Mouse (Mus musculus) spleen, adult 2 months (tissue): ENCODE results near the gene Nfyb. TPM values are rescaled to one million over a fixed set of nuclear protein-coding genes. Genes with fewer than 3 reads are reported as not detected.

Experiments
- DNase-seq, 2 experiments: peaks; one replicate each; pipeline versions ENCODE4 v3.0.0 to v3.0.0-alpha.2; 2012 to 2021; ENCODE audit warnings: low spot score in 2 of 2, low read depth in 1 of 2
- H3K27ac ChIP-seq: fragments of 200-500 bp; 2 replicates; pipeline ENCODE4 v1.5.1; 2012; ENCODE audit warnings: low read length, inconsistent platforms; ENCODE audit not compliant: insufficient read depth
- H3K27me3 ChIP-seq: fragments of 200-500 bp; 2 replicates; pipeline ENCODE4 v1.6.1; 2012; ENCODE audit warnings: mild to moderate bottlenecking, moderate library complexity, low read length, inconsistent platforms; ENCODE audit not compliant: control insufficient read depth, insufficient read depth
- H3K36me3 ChIP-seq: fragments of 200-500 bp; 2 replicates; pipeline ENCODE4 v1.6.1; 2012; ENCODE audit warnings: mild to moderate bottlenecking, low read length, inconsistent platforms; ENCODE audit not compliant: control insufficient read depth, insufficient read depth
- H3K4me1 ChIP-seq: fragments of 200-500 bp; 2 replicates; pipeline ENCODE4 v1.6.1; 2011; ENCODE audit warnings: inconsistent platforms; ENCODE audit not compliant: control insufficient read depth, insufficient read depth, insufficient read length
- H3K4me3 ChIP-seq: fragments of 200-500 bp; 2 replicates; pipeline ENCODE4 v1.5.1; 2011; ENCODE audit warnings: mild to moderate bottlenecking, inconsistent platforms; ENCODE audit not compliant: insufficient read depth, insufficient read length; ENCODE audit errors: extremely low read depth
- CTCF ChIP-seq: fragments of 200-500 bp; IDR thresholded peaks from 2 replicates; pipeline ENCODE4 v1.5.1; 2011; ENCODE audit warnings: mild to moderate bottlenecking, inconsistent platforms; ENCODE audit not compliant: insufficient read depth, insufficient read length, insufficient replicate concordance; ENCODE audit errors: extremely low read depth
- POLR2A ChIP-seq: fragments of 200-500 bp; IDR thresholded peaks from 2 replicates; pipeline ENCODE4 v1.6.1; 2011; ENCODE audit warnings: low read depth, low read length, inconsistent platforms
- WGBS: fragments of 180-500 bp; shearing (Covaris S2); methylation state at CpG from one replicate; pipeline ENCODE4 v1.1.7; 2018; 5-methylcytosine and 5-hydroxymethylcytosine counted together
- polyA plus RNA-seq: library from polyadenylated mRNA; depleted of rRNA; stranded (reverse); fragments of >200 nt; gene quantifications from 2 replicates; pipeline ENCODE4 v1.2.3, GENCODE M21; 2012

The Nfyb gene
- polyA plus RNA-seq, 1 experiment: 5.3 TPM

DNA sequence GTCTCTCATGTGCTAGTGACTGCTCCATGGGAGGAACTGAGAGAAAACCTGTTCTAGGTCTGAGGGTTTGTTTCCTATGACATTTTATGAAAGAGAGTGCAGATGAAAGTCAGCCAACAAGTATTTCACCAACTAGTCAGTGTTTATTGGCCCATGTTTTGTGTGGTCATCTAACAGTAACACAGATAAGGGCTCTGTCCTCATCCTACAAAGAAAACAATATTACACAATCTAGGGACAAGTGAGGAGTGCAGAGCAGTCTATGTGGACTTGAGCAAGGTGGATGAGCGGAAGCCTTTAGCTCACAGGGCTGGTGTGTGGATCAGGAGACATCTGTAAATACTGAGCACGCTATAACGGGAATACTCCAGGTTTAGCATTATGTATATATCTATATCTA lies 5.1 kb downstream of the Nfyb start:
- Histone ChIP-seq H3K36me3 (peaks cover 32% of the 10 kb centered on the region), H3K4me1 (peaks cover 6% of the 10 kb centered on the region), H3K27me3 (no peaks in the 10 kb centered on the region), H3K27ac (no peak overlapping the region), H3K4me3 (no peak overlapping the region)
- DNase-seq: no peak
- TF ChIP-seq POLR2A (no peak), CTCF (no peak)
- 94% methylated on average over 3 of the region's 3 CpGs for WGBS

DNA sequence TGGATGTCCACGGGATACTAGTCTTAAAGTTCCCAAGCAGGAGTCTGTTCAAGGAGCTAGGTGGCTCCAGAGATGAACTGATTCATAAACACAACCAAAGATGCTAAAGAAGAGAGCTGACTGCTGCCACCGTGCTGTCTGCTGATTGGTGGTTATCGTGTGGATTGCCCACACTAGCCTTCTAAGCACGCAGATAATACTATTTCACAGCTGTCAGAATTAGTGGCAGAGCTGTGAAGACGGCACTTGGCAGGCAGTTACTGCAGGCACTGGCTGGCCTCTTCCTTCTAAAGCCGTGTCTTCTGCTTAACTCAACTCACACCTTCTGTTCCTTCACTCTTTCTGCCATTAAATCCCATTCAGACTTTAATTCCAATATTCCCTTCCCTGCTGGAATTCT lies 5.6 kb downstream of the Nfyb start:
- no peak overlapping the region for H3K4me3 ChIP-seq
- no peaks in the 10 kb centered on the region for H3K27me3 ChIP-seq
- H3K4me1 ChIP-seq: peaks cover 6% of the 10 kb centered on the region
- WGBS: 90% methylated on average over 6 of the region's 6 CpGs
- peaks cover 34% of the 10 kb centered on the region for H3K36me3 ChIP-seq
- no peak for DNase-seq
- no peak for TF ChIP-seq POLR2A
- TF ChIP-seq CTCF: no peak
- H3K27ac ChIP-seq: no peak overlapping the region

DNA sequence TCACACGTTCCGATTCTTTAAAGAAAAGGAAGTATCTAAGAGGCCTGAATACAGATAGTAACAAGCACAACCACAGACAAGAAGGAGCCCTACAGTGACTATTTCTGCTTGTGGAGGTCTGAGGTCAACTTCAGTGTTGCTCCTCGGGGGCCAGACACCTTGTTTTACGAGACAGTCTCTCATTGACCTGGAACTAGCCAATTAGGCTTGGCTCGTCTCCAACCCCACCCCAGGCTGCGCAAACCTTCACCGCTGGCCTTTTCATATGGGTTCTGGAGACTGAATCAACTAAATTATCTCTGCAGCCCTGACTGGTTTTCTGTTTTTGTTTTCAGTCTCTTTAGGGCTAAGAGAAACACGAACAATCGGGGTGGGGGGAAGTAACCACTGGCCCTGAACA lies 6.6 kb downstream of the Nfyb start:
- no peak overlapping the region for H3K4me3 ChIP-seq
- H3K4me1 ChIP-seq: peaks cover 2% of the 10 kb centered on the region; the same call in 1 of the 2 replicates
- no peak for DNase-seq
- peaks cover 38% of the 10 kb centered on the region for H3K36me3 ChIP-seq
- no peak overlapping the region for H3K27ac ChIP-seq
- 74% methylated on average over 9 of the region's 9 CpGs for WGBS
- TF ChIP-seq POLR2A (no peak), CTCF (no peak)
- H3K27me3 ChIP-seq: no peaks in the 10 kb centered on the region

DNA sequence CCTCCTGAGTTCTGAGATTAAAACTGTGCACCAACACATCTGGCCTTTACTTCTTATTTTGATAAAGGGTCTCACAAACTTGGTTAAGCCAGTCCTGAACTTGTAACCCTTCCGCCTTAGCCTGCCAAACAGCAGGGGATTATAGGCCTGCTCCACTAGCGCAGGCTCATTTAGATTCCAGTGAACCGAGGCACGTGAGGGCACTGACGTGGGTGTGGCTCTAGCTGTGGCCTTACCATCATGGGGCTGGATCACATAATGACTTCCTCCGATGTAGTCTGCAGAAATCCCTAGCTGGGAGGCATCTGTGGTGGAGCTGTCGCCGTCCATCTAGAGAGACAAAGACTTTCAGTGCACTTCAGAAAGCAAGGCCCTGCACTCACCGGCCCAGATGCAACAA lies 7.5 kb downstream of the Nfyb start:
- Histone ChIP-seq H3K36me3 (peaks cover 46% of the 10 kb centered on the region), H3K4me3 (no peak overlapping the region), H3K27me3 (no peaks in the 10 kb centered on the region), H3K27ac (no peak overlapping the region), H3K4me1 (no peaks in the 10 kb centered on the region)
- WGBS: 97% methylated on average over 9 of the region's 9 CpGs
- TF ChIP-seq POLR2A (no peak), CTCF (no peak)
- DNase-seq: no peak

DNA sequence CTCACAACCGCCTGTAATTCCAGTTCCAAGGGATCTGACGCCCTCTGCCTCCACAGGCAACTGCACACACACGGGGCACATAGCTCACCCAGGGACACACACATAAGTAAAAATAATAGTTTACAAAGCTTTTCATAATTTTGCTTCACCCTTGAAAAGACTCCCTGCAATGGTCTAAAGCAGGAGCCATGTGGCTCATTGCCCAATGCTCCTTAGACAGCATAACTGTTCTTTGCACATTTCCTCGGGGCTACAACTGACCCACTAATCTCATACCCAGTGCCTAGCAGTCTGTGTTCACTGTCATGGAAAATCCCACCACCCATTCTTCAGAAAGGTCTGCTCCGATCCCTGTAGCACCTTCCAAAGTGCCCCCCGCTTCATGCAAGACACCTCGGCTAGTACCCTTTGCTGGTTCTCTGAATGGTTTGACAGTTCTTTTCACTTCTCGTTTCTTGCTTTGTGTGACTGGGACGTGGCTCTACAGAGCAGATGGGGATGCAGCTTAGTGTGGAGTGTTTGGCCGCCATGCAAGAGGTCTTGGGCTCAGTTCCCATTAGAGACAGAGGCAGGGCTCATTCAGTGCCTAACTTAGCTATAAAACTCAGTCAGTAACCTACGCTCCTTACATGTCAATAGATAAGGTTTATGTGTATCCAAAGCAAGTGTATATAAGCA lies 8.6 kb downstream of the Nfyb start:
- 88% methylated on average over 11 of the region's 11 CpGs for WGBS
- no peaks in the 10 kb centered on the region for H3K4me1 ChIP-seq
- TF ChIP-seq POLR2A (no peak), CTCF (no peak)
- H3K36me3 ChIP-seq: peaks cover 55% of the 10 kb centered on the region
- no peak for DNase-seq
- no peaks in the 10 kb centered on the region for H3K27me3 ChIP-seq
- no peak overlapping the region for H3K4me3 ChIP-seq
- H3K27ac ChIP-seq: no peak overlapping the region

DNA sequence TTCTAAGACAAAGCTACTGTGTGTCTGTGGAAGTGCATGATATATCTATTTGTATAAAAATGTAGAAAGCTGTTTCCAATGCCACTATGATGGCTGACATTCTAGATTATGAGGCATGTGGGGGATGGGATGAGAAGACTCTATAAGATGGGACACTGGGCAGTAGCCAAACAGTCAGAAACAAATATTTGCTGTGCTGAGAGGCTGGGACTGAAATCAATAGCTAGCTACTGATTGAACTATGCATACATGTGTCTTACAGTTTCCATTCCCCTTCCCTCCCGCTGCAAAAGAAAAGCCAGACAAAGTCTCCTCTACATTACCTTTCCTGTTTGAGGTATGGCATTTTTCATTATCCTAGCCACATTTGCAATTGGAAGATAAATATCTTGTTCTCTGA lies 9.3 kb downstream of the Nfyb start:
- no peaks in the 10 kb centered on the region for H3K27me3 ChIP-seq
- 95% methylated on average over 1 of the region's 1 CpGs for WGBS
- DNase-seq: no peak
- TF ChIP-seq POLR2A (no peak), CTCF (no peak)
- peaks cover 55% of the 10 kb centered on the region for H3K36me3 ChIP-seq
- H3K4me1 ChIP-seq: no peaks in the 10 kb centered on the region
- H3K4me3 ChIP-seq: no peak overlapping the region
- no peak overlapping the region for H3K27ac ChIP-seq

DNA sequence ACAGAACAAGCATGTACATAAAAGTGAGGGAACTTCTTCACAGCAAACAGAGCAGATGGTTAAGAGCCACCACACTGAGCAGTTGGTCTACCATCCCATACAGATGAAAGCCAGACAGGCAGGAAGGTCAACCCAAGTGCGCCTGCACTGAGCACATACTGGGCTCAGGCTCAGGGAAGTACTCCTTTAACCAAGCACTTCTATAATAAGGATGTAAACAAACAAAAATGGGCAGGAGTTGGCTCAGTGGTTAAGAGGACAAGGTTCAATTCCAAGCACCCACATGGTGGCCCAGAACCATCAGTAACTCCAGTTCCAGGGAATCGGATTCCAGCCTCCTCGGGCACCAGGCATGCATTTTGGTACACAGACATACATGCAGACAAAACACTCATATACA lies 11.0 kb downstream of the Nfyb start:
- Histone ChIP-seq H3K27me3 (no peaks in the 10 kb centered on the region), H3K4me1 (no peaks in the 10 kb centered on the region), H3K36me3 (peaks cover 57% of the 10 kb centered on the region), H3K4me3 (no peak overlapping the region), H3K27ac (no peak overlapping the region)
- DNase-seq: no peak
- TF ChIP-seq POLR2A (no peak), CTCF (no peak)
- WGBS: 97% methylated on average over 3 of the region's 3 CpGs
